12 mouse cellular contexts compared by ENCODE assay signal in the genomic region with DNA sequence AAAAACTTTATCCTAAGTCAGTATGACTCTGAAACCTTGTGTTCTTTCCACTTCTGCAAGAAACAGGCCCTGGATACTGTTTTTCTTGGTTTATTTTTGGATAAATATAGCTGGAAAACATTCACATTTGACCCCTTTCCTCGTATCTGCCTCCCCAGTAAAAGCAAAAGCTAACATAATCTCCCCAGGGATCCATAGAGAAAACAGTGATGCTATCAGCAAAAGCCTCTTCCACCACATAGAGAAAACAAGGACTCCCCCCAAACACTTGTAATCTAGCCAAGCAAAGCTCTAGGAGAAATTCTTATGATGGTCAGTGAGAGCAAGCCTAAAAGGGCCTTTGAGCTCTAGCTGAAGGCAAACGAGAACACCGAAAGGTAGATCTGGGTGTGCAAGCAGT.
"Had no signal": no experiment of that assay in that cellular context is flagged by ENCODE, and none has a peak within 500 bp of the region (broad histone marks: within the 10 kb centered on the region; RNA-seq: fewer than 3 reads in every experiment).

No protein-coding gene starts in this region.

- H3K36me3 ChIP-seq: limb, embryonic 15.5 days; liver, embryonic 12.5 days; midbrain, embryonic 10.5 days; midbrain, embryonic 15.5 days; neural tube, embryonic 13.5 days had no signal

- DNase-seq: layer of hippocampus, adult 9-11 months; layer of hippocampus, postnatal 36 days; lung, embryonic 14.5 days; lung, postnatal 10 days; lung, postnatal 4 days; right cerebral cortex, postnatal 14 days; thymus, postnatal 36 days had no signal

- H3K4me1 ChIP-seq: limb, embryonic 15.5 days; liver, embryonic 12.5 days; midbrain, embryonic 10.5 days; midbrain, embryonic 15.5 days; neural tube, embryonic 13.5 days had no signal

- H3K27ac ChIP-seq: limb, embryonic 15.5 days; liver, embryonic 12.5 days; midbrain, embryonic 10.5 days; midbrain, embryonic 15.5 days; neural tube, embryonic 13.5 days had no signal

- H3K4me3 ChIP-seq: limb, embryonic 15.5 days; liver, embryonic 12.5 days; midbrain, embryonic 10.5 days; midbrain, embryonic 15.5 days; neural tube, embryonic 13.5 days had no signal

- H3K27me3 ChIP-seq: limb, embryonic 15.5 days; liver, embryonic 12.5 days; neural tube, embryonic 13.5 days had no signal
